Mouse (Mus musculus): Measurements from ENCODE around the gene Ier2.
A peak's percentile ranks its signal among the peaks of the same experiment; 100 is the strongest.
"Not testable (repeated sequence)": the region's sequence is repeated elsewhere in the genome, so short reads cannot be mapped to it uniquely, and the experiment has no call there.

The Ier2 gene

DNA sequence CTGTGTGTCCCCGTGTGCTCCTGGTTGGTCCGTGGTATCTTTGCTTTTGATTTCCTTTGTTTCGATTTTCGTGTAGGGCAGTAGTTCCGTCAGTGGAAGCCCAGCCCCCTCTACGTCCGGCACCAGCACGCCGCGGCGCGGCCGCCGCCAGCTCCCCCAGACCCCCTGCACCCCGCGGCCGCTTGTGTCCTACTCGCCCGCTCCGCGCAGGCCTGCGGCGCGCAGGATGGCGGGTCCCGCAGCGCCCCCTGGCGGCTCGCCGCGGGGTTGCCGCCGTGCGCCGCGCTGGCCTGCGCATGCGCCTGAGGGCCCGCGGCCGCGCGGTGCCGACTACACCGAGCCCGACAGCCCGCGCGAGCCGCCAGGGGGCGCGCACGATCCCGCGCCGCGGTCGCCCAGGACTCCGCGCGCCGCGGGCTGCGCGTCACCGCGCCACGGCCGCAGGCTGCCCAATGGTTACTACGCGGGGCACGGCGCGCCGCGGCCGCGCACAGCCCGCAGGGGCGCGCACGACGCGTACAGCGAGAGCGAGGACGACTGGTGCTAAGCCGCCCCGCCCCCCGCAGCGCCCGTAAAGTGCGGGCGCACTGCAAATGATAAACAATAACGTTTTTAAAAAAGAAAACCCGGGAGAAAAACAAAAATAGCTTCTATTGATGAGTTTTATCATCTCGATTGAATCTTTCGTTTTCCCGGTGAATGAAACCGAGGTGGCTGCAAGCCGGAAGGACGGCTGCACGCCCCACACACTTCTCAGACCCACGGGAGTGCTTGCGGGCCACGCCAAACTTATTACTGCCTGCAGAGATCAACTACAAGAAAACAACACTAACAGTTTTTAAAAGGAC, 23.3 kb downstream of the Ier2 start:
- DNase-seq (ENCODE audit: low spot score), result peak; percentile 87

DNA sequence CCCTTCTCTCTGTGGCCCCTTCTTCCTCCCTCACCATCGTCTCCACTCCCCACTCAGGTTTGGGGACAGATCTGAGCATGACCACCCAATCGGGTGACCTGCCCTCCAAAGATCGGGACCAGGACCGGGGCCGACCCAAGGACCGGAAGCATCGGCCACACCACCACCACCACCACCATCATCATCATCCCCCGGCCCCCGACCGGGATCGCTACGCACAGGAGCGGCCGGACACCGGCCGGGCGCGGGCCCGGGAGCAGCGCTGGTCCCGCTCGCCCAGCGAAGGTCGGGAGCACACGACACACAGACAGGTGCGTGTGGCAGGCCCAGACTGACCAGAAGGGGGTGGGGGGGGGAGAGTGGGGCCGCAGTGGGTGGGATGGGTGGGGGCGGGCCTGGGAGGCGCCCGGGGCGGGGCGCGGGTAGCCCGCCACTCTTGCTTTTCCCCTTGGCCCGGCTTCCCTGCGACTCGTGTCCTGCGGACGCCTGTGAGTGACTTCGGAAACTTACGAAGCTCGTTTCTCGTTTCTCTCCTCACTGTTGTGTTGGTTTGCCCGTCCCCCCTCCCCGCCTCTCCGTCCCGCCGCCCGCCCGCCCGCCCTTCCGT, 24.0 kb downstream of the Ier2 start:
- DNase-seq (ENCODE audit: low spot score), result no peak

GRCm38 (mm10) chr8:84637946-84638554, 24.6 kb downstream of the Ier2 start:
- no peak for DNase-seq (ENCODE audit: low spot score)

DNA sequence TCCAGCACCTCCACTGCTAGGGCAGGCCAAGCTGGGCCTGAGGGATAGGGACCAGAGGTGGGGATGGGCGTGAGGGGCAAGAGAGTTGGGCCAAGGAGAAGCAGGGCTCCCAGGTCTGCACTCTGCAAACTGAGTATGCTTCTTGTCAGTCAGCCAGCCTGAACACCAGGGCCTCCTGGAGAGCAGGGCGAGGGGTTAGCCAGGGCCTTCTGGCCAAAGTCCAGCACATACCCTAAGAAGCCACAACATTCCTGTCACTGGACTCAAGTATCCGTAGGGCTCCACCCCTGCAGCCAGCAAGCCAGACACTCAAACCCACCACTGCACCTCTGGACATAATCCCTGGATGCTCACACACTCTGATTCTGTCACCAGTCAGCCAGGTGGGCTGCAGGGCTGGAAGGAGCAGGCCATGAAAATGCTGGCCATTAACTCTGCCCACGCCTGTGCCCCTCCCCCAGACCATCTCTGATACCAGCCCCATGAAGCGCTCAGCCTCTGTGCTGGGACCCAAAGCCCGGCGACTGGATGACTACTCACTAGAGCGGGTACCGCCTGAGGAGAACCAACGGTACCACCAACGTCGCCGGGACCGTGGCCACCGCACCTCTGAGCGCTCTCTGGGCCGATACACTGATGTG, 26.5 kb downstream of the Ier2 start:
- no peak for DNase-seq (ENCODE audit: low spot score)

GRCm38 (mm10) chr8:84635397-84636050, 27.1 kb downstream of the Ier2 start:
- DNase-seq (ENCODE audit: low spot score), result no peak

GRCm38 (mm10) chr8:84634849-84635304, 27.8 kb downstream of the Ier2 start:
- peak; percentile 91 for DNase-seq (ENCODE audit: low spot score)

- no peak for DNase-seq (ENCODE audit: low spot score)
Observed at GRCm38 (mm10) chr8:84633841-84634584, 28.6 kb downstream of the Ier2 start.

DNA sequence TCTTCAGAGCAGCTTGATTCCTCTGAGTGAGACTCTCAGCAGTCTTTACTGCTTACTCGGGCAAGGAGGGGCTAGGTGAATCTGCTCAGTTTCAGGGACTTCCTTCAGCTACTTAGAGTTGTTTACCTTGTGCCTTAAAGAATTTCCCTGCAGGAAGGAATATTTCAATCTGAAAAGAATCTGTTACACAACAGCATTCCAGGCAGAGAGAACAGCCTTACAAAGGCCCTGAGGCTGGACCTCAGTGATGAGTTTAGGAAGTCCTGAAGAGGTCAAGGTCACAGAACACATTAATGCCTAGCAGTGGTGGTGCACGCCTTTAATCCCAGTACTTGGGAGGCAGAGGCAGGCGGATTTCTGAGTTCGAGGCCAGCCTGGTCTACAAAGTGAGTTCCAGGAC, 30.8 kb downstream of the Ier2 start:
- DNase-seq (ENCODE audit: low spot score), result no peak

DNA sequence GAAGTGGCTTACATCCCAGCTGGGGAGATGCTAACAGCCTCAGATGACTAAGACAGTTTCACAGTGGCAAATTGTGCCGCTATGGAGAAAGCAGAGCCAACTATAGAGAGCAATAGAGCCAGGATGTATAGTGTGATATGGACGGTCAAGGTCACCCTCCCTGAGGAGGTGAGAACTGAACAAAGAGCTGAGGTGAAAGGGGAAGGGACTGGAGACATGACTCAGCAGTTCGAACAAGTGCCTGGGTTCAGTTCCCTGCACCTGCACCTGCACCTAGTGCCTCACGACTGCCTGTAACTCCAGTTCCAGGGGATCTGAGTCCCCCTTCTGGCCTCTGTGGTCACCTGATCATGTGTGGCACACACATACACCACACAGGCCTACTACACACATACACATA, 32.5 kb downstream of the Ier2 start:
- DNase-seq (ENCODE audit: low spot score), result no peak

- no peak for DNase-seq (ENCODE audit: low spot score)
Observed at GRCm38 (mm10) chr8:84629586-84629985, 33.1 kb downstream of the Ier2 start.

DNA sequence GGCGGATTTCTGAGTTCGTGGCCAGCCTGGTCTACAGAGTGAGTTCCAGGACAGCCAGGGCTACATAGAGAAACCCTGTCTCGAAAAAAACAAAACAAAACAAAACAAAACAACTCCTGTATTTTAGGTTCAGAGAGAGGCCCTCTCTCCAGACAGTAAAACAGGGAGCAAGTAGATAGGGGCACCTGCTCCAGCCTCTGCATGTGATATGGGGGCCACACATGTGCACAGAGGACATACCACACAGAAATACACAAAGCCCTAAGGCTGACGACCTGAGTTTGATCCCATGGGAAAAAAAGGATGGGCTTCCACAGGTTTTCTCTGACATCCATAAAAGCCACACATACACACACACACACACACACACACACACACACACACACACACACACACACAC, 39.2 kb downstream of the Ier2 start:
- DNase-seq (ENCODE audit: low spot score), result not testable (repeated sequence)

GRCm38 (mm10) chr8:84621102-84621625, 41.5 kb downstream of the Ier2 start:
- DNase-seq (ENCODE audit: low spot score), result no peak

- DNase-seq (ENCODE audit: low spot score), result no peak
Observed at GRCm38 (mm10) chr8:84617005-84617404, 45.6 kb downstream of the Ier2 start.

GRCm38 (mm10) chr8:84615666-84616485, 46.8 kb downstream of the Ier2 start:
- DNase-seq (ENCODE audit: low spot score), result no peak

GRCm38 (mm10) chr8:84614512-84615223, 48.0 kb downstream of the Ier2 start:
- DNase-seq (ENCODE audit: low spot score), result no peak
